24 mouse cellular contexts compared by ENCODE assay signal in genomic region chr14:120075746-120076145, GRCm38 (mm10). TPM values are rescaled to one million over a fixed set of nuclear protein-coding genes. Genes with fewer than 3 reads are reported as not detected.
DNase-seq lines count a peak whose midpoint lies in the region; ATAC-seq and TF ChIP-seq lines count a peak whose summit lies in the region.
"Had no signal": no experiment of that assay in that cellular context is flagged by ENCODE, and none has a peak within 500 bp of the region (broad histone marks: within the 10 kb centered on the region; RNA-seq: fewer than 3 reads in every experiment).

No protein-coding gene starts in this region.

- TF ChIP-seq RAD21 in CH12.LX (IDR thresholded peaks at IDR 0.05; ENCODE audit: low read depth, low read length) = no peak

- no peak; the same call in 1 of the 2 replicates for TF ChIP-seq EP300 in CH12.LX (IDR thresholded peaks at IDR 0.05; ENCODE audit: low read length)

- WGBS in lung, adult 2 months = 60% methylated on average over 5 of the region's 5 CpGs

- dilution Hi-C loops in CH12.LX (cut with MboI; ENCODE audit: extremely low pct_ligation_motif_present, extremely low pct_unique_long_range_greater_than_20kb, low sequenced_read_pairs) = no loop called here

- no peaks in the 10 kb centered on the region for H3K36me3 ChIP-seq in CH12.LX (replicated peaks in 1 of 2; ENCODE audit: control insufficient read depth in 1 of 2, insufficient read depth in 1 of 2, low read length in 1 of 2)
- H3K36me3 ChIP-seq in splenic B cell, adult 2 months (ENCODE audit: control insufficient read depth, insufficient read depth, low read length, poor library complexity, severe bottlenecking) = no peaks in the 10 kb centered on the region
- H3K36me3 ChIP-seq: embryonic facial prominence, embryonic 10.5 days; embryonic facial prominence, embryonic 12.5 days; forebrain, embryonic 15.5 days; G1E had no signal

- no peak for TF ChIP-seq CTCF in CH12.LX (conservative IDR thresholded peaks at IDR 0.05 in 1 of 2, IDR thresholded peaks at IDR 0.05 in 1 of 2; ENCODE audit: low read depth in 2 of 2, low read length in 2 of 2)
- TF ChIP-seq CTCF in lung, adult 2 months (IDR thresholded peaks at IDR 0.05; ENCODE audit: insufficient read depth, low read length) = no peak

- peaks cover 0 to 9% of the 10 kb centered on the region in 2 experiments; a peak in 2 of 4 replicates for H3K4me1 ChIP-seq in CH12.LX (ENCODE audit: control insufficient read depth in 1 of 2, insufficient read depth in 2 of 2)
- no peaks in the 10 kb centered on the region for H3K4me1 ChIP-seq in lung, adult 2 months (ENCODE audit: control insufficient read depth, insufficient read depth, low read length)
- H3K4me1 ChIP-seq: forebrain, embryonic 13.5 days; forebrain, embryonic 15.5 days had no signal

- no peak overlapping the region for H3K27ac ChIP-seq in CH12.LX (ENCODE audit: insufficient read depth, low read depth)
- H3K27ac ChIP-seq: embryonic facial prominence, embryonic 10.5 days; embryonic facial prominence, embryonic 12.5 days; forebrain, embryonic 13.5 days; forebrain, embryonic 15.5 days had no signal

- DNase-seq in A20 (ENCODE audit: low read depth, low spot score) (peak; percentile 12), CH12.LX (ENCODE audit: extremely low read depth) (peak; percentile 85)
- DNase-seq in splenic B cell, adult 2 months (ENCODE audit: low read depth, low spot score) = peak; percentile 1
- no peak for DNase-seq in T-cell, adult 2 months (ENCODE audit: low spot score)
- DNase-seq in kidney, postnatal 14 days = no peak
- no peak for DNase-seq in lung, adult 2 months
- DNase-seq: adrenal gland, adult 2 months; adrenal gland, postnatal 25 days; B cell, adult 2 months; cerebellum, adult 11 months; cerebellum, adult 9-11 months had no signal

- 0 out of 2 replicates have a peak, but pooled peaks have one; percentile 42 for ATAC-seq in common myeloid progenitor, adult 5-6 weeks (replicated peaks; ENCODE audit: low read depth, poor library complexity, severe bottlenecking)
- ATAC-seq: CD4-positive, CD25-positive, alpha-beta regulatory T cell, adult 4 months; forebrain, embryonic 15.5 days; Patski had no signal

- TF ChIP-seq POLR2A in CH12.LX (IDR thresholded peaks at IDR 0.05; ENCODE audit: low read depth, low read length) = no peak
- no peak for TF ChIP-seq POLR2A in lung, adult 2 months (IDR thresholded peaks at IDR 0.05; ENCODE audit: borderline replicate concordance, extremely low read depth, low read depth, low read length)

- H3K27me3 ChIP-seq in CH12.LX (replicated peaks) = no peaks in the 10 kb centered on the region
- no peaks in the 10 kb centered on the region for H3K27me3 ChIP-seq in splenic B cell, adult 2 months (ENCODE audit: control insufficient read depth, insufficient read depth, low read length, poor library complexity, severe bottlenecking)
- H3K27me3 ChIP-seq: embryonic facial prominence, embryonic 12.5 days; forebrain, embryonic 13.5 days; forebrain, embryonic 15.5 days had no signal

- no peak overlapping the region for H3K9ac ChIP-seq in CH12.LX (ENCODE audit: insufficient read depth, low read depth)
- H3K9ac ChIP-seq: embryonic facial prominence, embryonic 12.5 days; forebrain, embryonic 13.5 days; forebrain, embryonic 15.5 days; forebrain, postnatal 0 days had no signal

- in situ Hi-C loops in CH12.LX (cut with MboI; ENCODE audit: low pct_ligation_motif_present, low pct_unique_long_range_greater_than_20kb, low sequenced_read_pairs) = no loop called here

- no peaks in the 10 kb centered on the region for H3K79me2 ChIP-seq in CH12.LX (replicated peaks; ENCODE audit: control insufficient read depth, extremely low read depth, insufficient read depth, poor library complexity, severe bottlenecking)

- H3K9me3 ChIP-seq in CH12.LX (replicated peaks; ENCODE audit: low read length) = no peaks in the 10 kb centered on the region
- H3K9me3 ChIP-seq: embryonic facial prominence, embryonic 10.5 days; embryonic facial prominence, embryonic 12.5 days; forebrain, embryonic 13.5 days; forebrain, embryonic 15.5 days had no signal

- peak overlapping the region in 1 of 3 experiments; percentile 8 for H3K4me3 ChIP-seq in CH12.LX (replicated peaks in 1 of 3; ENCODE audit: low read depth in 2 of 3, low read length in 2 of 3, poor library complexity in 1 of 3)
- H3K4me3 ChIP-seq in lung, adult 2 months (replicated peaks; ENCODE audit: extremely low read depth, low read depth, low read length) = no peak overlapping the region
- H3K4me3 ChIP-seq: embryonic facial prominence, embryonic 10.5 days; embryonic facial prominence, embryonic 12.5 days; forebrain, embryonic 13.5 days; forebrain, embryonic 15.5 days had no signal

- H3K4me2 ChIP-seq in CH12.LX (ENCODE audit: insufficient read depth, low read depth, poor library complexity, severe bottlenecking) = peak overlapping the region; percentile 12
- H3K4me2 ChIP-seq: embryonic facial prominence, embryonic 12.5 days; forebrain, embryonic 13.5 days; forebrain, embryonic 15.5 days had no signal

TF ChIP-seq in CH12.LX, 34 proteins besides CTCF, POLR2A, EP300 and RAD21:
- TF ChIP-seq E2F4 (IDR thresholded peaks at IDR 0.05; ENCODE audit: insufficient replicate concordance, low read depth, low read length) = no peak
- TF ChIP-seq TBP (conservative IDR thresholded peaks at IDR 0.05; ENCODE audit: low read depth, low read length) = 0 out of 2 replicates have a peak, but pooled peaks have one; percentile 24
- TF ChIP-seq CHD2 (IDR thresholded peaks at IDR 0.05; ENCODE audit: low read length) = peak; percentile 90

RNA-seq across cellular contexts. Expression of gene Oxgr1, which starts 33.5 kb away (rescaled TPM):
- total RNA-seq in CH12.LX (2012; rRNA removed) (not detected in 2 replicates), CH12.LX (2014; rRNA removed) (not detected in 2 replicates)
- polyA plus RNA-seq in CH12.LX (2012; ENCODE audit: insufficient read length, low read depth) = not detected in 2 replicates
- total RNA-seq in common myeloid progenitor, adult 5-6 weeks (2017) = not detected in 2 replicates
- polyA plus RNA-seq in lung, adult 2 months (2012; rRNA removed) = not detected in 2 replicates
- total RNA-seq: adrenal gland, adult 2 months; adrenal gland, postnatal 10 days; adrenal gland, postnatal 25 days had no signal
- polyA plus RNA-seq: adrenal gland, adult 2 months; brain, embryonic 14.5 days; CD4-positive, CD25-positive, alpha-beta regulatory T cell, adult 4 months; embryonic facial prominence, embryonic 10.5 days; embryonic facial prominence, embryonic 12.5 days; embryonic facial prominence, embryonic 14.5 days; forebrain, embryonic 11.5 days; forebrain, embryonic 13.5 days; forebrain, embryonic 15.5 days; G1E had no signal

Comparison
In these comparisons a context has a peak if more than half of its experiments do, and no peak if none do; other contexts are left out.
1. DNase-seq: peak in A20 (single experiment), CH12.LX (single experiment) and splenic B cell, adult 2 months (single experiment); none in T-cell, adult 2 months (single experiment), kidney, postnatal 14 days (single experiment) and lung, adult 2 months (single experiment).